Mouse (Mus musculus) left cerebral cortex, adult 9 months (tissue): ENCODE data around the gene Immp2l.
"Not testable (repeated sequence)": the region's sequence is repeated elsewhere in the genome, so short reads cannot be mapped to it uniquely, and the experiment has no call there.

Experiments
- DNase-seq, 2 experiments: peaks; one replicate each; pipeline ENCODE4 v3.0.0; 2022; ENCODE audit warnings: low spot score in 2 of 2

The Immp2l gene

GRCm38 (mm10) chr12:41838334-41838847, 814.5 kb downstream of the Immp2l start:
- DNase-seq = no peak

GRCm38 (mm10) chr12:41839241-41839640, 815.4 kb downstream of the Immp2l start:
- no peak for DNase-seq

GRCm38 (mm10) chr12:41842694-41843329, 818.9 kb downstream of the Immp2l start:
- DNase-seq = no peak

GRCm38 (mm10) chr12:41851896-41852470, 828.1 kb downstream of the Immp2l start:
- DNase-seq = no peak

- DNase-seq = not testable (repeated sequence)
Measured at GRCm38 (mm10) chr12:41859652-41860051, 835.8 kb downstream of the Immp2l start.

GRCm38 (mm10) chr12:41868317-41868716, 844.4 kb downstream of the Immp2l start:
- DNase-seq = no peak

- DNase-seq = no peak
Measured at GRCm38 (mm10) chr12:41874015-41874414, 850.1 kb downstream of the Immp2l start.

GRCm38 (mm10) chr12:41877292-41877959, 853.5 kb downstream of the Immp2l start:
- DNase-seq = peak; percentile 32 to 55

- no peak for DNase-seq
Measured at GRCm38 (mm10) chr12:41878493-41878892, 854.6 kb downstream of the Immp2l start.

GRCm38 (mm10) chr12:41878972-41879371, 855.1 kb downstream of the Immp2l start:
- no peak for DNase-seq

- no peak for DNase-seq
Measured at GRCm38 (mm10) chr12:41879412-41879811, 855.5 kb downstream of the Immp2l start.

- DNase-seq = no peak
Measured at GRCm38 (mm10) chr12:41880833-41881232, 856.9 kb downstream of the Immp2l start.

GRCm38 (mm10) chr12:41908011-41908410, 884.1 kb downstream of the Immp2l start:
- no peak for DNase-seq

GRCm38 (mm10) chr12:41911626-41912025, 887.7 kb downstream of the Immp2l start:
- no peak for DNase-seq

- DNase-seq = no peak
Measured at GRCm38 (mm10) chr12:41937751-41938150, 913.9 kb downstream of the Immp2l start.

- no peak for DNase-seq
Measured at GRCm38 (mm10) chr12:41941853-41942252, 918.0 kb downstream of the Immp2l start.

- no peak for DNase-seq
Measured at GRCm38 (mm10) chr12:41944079-41944672, 920.3 kb downstream of the Immp2l start.

GRCm38 (mm10) chr12:41946536-41946935, 922.6 kb downstream of the Immp2l start:
- no peak for DNase-seq

GRCm38 (mm10) chr12:41949409-41949808, 925.5 kb downstream of the Immp2l start:
- no peak for DNase-seq

GRCm38 (mm10) chr12:41949841-41950241, 926.0 kb downstream of the Immp2l start:
- DNase-seq = peak; percentile 32 to 55

GRCm38 (mm10) chr12:41950726-41951125, 926.8 kb downstream of the Immp2l start:
- DNase-seq = no peak

- DNase-seq = no peak
Measured at GRCm38 (mm10) chr12:41961038-41961437, 937.1 kb downstream of the Immp2l start.
